Mouse (Mus musculus) heart, embryonic 11.5 days (tissue): Measurements from ENCODE around the gene Kitl. TPM values are rescaled to one million over a fixed set of nuclear protein-coding genes. Genes with fewer than 3 reads are reported as not detected.

Experiments
- ATAC-seq: fragments of 200-750 bp; cut with Nextera tagmentation; replicated peaks from 2 replicates; pipeline ENCODE4 v1.8.0; 2017; ENCODE audit warnings: moderate library complexity; ENCODE audit not compliant: insufficient number of reproducible peaks, low FRiP score, low TSS enrichment
- H3K27ac ChIP-seq: fragments of 300-500 bp; sonication (generic); 2 replicates; pipeline ENCODE4 v1.5.1; 2014; ENCODE audit warnings: mild to moderate bottlenecking, low read depth, low read length
- H3K27me3 ChIP-seq: fragments of 300-500 bp; sonication (generic); 2 replicates; pipeline ENCODE4 v1.6.1; 2014; ENCODE audit warnings: mild to moderate bottlenecking, low read length, mixed read lengths; ENCODE audit not compliant: control insufficient read depth, insufficient read depth
- H3K36me3 ChIP-seq: fragments of 300-500 bp; sonication (generic); 2 replicates; pipeline ENCODE4 v1.6.1; 2014; ENCODE audit warnings: mild to moderate bottlenecking, low read length, moderate library complexity, mixed read lengths; ENCODE audit not compliant: control insufficient read depth, insufficient read depth
- H3K4me1 ChIP-seq: fragments of 300-500 bp; sonication (generic); 2 replicates; pipeline ENCODE4 v1.6.1; 2014; ENCODE audit warnings: low read length; ENCODE audit not compliant: control insufficient read depth, insufficient read depth
- H3K4me2 ChIP-seq: fragments of 300-500 bp; sonication (generic); 2 replicates; pipeline ENCODE4 v1.6.1; 2014; ENCODE audit warnings: mild to moderate bottlenecking, moderate library complexity
- H3K4me3 ChIP-seq: fragments of 300-500 bp; sonication (generic); 2 replicates; pipeline ENCODE4 v1.5.1; 2014; ENCODE audit warnings: low read depth, low read length
- H3K9ac ChIP-seq: fragments of 300-500 bp; sonication (generic); 2 replicates; pipeline ENCODE4 v1.6.1; 2014; ENCODE audit warnings: mild to moderate bottlenecking, low read depth, low read length, moderate library complexity
- H3K9me3 ChIP-seq: fragments of 300-500 bp; sonication (generic); replicated peaks from 2 replicates; pipeline ENCODE4 v1.6.1; 2016; ENCODE audit warnings: low read length; ENCODE audit not compliant: control insufficient read depth
- WGBS: fragments of 180-500 bp; shearing (Covaris S2); extraction: QIAGEN DNeasy Blood & Tissue Kit; methylation state at CpG from one replicate; pipeline ENCODE4 v1.1.7; 2014; ENCODE audit not compliant: insufficient replicate concordance; 5-methylcytosine and 5-hydroxymethylcytosine counted together
- polyA plus RNA-seq: library from polyadenylated mRNA; unstranded; fragments of >200 nt; fragmentation: Nextera tagmentation; extraction: Ambion mirVana; gene quantifications from 2 replicates; pipeline ENCODE4 v1.2.1, GENCODE M21; 2014

Gene Kitl
- polyA plus RNA-seq, 1 experiment from 2014 or later, result 15.2 TPM

- no peaks in the 10 kb centered on the region for H3K27me3 ChIP-seq
- no peaks in the 10 kb centered on the region for H3K36me3 ChIP-seq
- no peak overlapping the region for H3K4me2 ChIP-seq
- no peak overlapping the region for H3K9ac ChIP-seq
- H3K9me3 ChIP-seq, result no peaks in the 10 kb centered on the region
- no peak for ATAC-seq
- WGBS, result 58% methylated on average over 17 of the region's 17 CpGs
- no peak overlapping the region for H3K27ac ChIP-seq
- H3K4me3 ChIP-seq, result no peak overlapping the region
- peaks cover 20% of the 10 kb centered on the region for H3K4me1 ChIP-seq
Observed at GRCm38 (mm10) chr10:100019246-100020195, 4.1 kb downstream of the Kitl start.

GRCm38 (mm10) chr10:100022090-100022834 lies 6.8 kb downstream of the Kitl start:
- no peak for ATAC-seq
- Histone ChIP-seq H3K27ac (no peak overlapping the region), H3K4me2 (peak overlapping the region; percentile 11), H3K27me3 (no peaks in the 10 kb centered on the region), H3K36me3 (no peaks in the 10 kb centered on the region), H3K9me3 (no peaks in the 10 kb centered on the region), H3K4me1 (peaks cover 16% of the 10 kb centered on the region), H3K9ac (no peak overlapping the region), H3K4me3 (no peak overlapping the region)
- WGBS, result 56% methylated on average over 11 of the region's 11 CpGs

- H3K4me3 ChIP-seq, result no peak overlapping the region
- no peak overlapping the region for H3K27ac ChIP-seq
- no peaks in the 10 kb centered on the region for H3K36me3 ChIP-seq
- WGBS, result 75% methylated on average over 1 of the region's 1 CpGs
- peaks cover 16% of the 10 kb centered on the region for H3K4me1 ChIP-seq
- ATAC-seq, result no peak
- H3K4me2 ChIP-seq, result no peak overlapping the region
- H3K9me3 ChIP-seq, result no peaks in the 10 kb centered on the region
- H3K9ac ChIP-seq, result no peak overlapping the region
- H3K27me3 ChIP-seq, result no peaks in the 10 kb centered on the region
Observed at GRCm38 (mm10) chr10:100022835-100023093, 7.3 kb downstream of the Kitl start.

- Histone ChIP-seq H3K27ac (no peak overlapping the region), H3K27me3 (no peaks in the 10 kb centered on the region), H3K4me2 (no peak overlapping the region), H3K36me3 (no peaks in the 10 kb centered on the region), H3K9ac (no peak overlapping the region), H3K9me3 (no peaks in the 10 kb centered on the region), H3K4me3 (no peak overlapping the region), H3K4me1 (peaks cover 7% of the 10 kb centered on the region)
- no peak for ATAC-seq
- 36% methylated on average over 8 of the region's 8 CpGs for WGBS
Observed at GRCm38 (mm10) chr10:100025665-100026064, 10.2 kb downstream of the Kitl start.

GRCm38 (mm10) chr10:100026778-100027177 lies 11.3 kb downstream of the Kitl start:
- Histone ChIP-seq H3K9me3 (no peaks in the 10 kb centered on the region), H3K4me1 (peaks cover 10% of the 10 kb centered on the region), H3K27me3 (no peaks in the 10 kb centered on the region), H3K27ac (no peak overlapping the region), H3K36me3 (no peaks in the 10 kb centered on the region), H3K9ac (no peak overlapping the region), H3K4me3 (no peak overlapping the region), H3K4me2 (no peak overlapping the region)
- WGBS, result 66% methylated on average over 1 of the region's 1 CpGs
- no peak for ATAC-seq

GRCm38 (mm10) chr10:100030385-100030784 lies 15.0 kb downstream of the Kitl start:
- H3K4me3 ChIP-seq, result no peak overlapping the region
- no peak overlapping the region for H3K9ac ChIP-seq
- no peaks in the 10 kb centered on the region for H3K36me3 ChIP-seq
- no peaks in the 10 kb centered on the region for H3K27me3 ChIP-seq
- ATAC-seq, result no peak
- H3K4me2 ChIP-seq, result no peak overlapping the region
- WGBS, result 83% methylated on average over 5 of the region's 5 CpGs
- H3K27ac ChIP-seq, result no peak overlapping the region
- 0 out of 2 replicates have a peak, but pooled peaks cover 4% of the 10 kb centered on the region for H3K4me1 ChIP-seq
- no peaks in the 10 kb centered on the region for H3K9me3 ChIP-seq

GRCm38 (mm10) chr10:100030980-100031516 lies 15.6 kb downstream of the Kitl start:
- Histone ChIP-seq H3K27ac (no peak overlapping the region), H3K4me1 (0 out of 2 replicates have a peak, but pooled peaks cover 4% of the 10 kb centered on the region), H3K9me3 (no peaks in the 10 kb centered on the region), H3K4me3 (no peak overlapping the region), H3K4me2 (peak overlapping the region; percentile 20), H3K36me3 (no peaks in the 10 kb centered on the region), H3K9ac (no peak overlapping the region), H3K27me3 (no peaks in the 10 kb centered on the region)
- 68% methylated on average over 12 of the region's 12 CpGs for WGBS
- no peak for ATAC-seq

- no peak overlapping the region for H3K4me3 ChIP-seq
- H3K4me2 ChIP-seq, result peak overlapping the region; percentile 20
- H3K27ac ChIP-seq, result no peak overlapping the region
Observed at GRCm38 (mm10) chr10:100031631-100032030, 16.2 kb downstream of the Kitl start.

More at GRCm38 (mm10) chr10:100031631-100032030, 16.2 kb downstream of the Kitl start:
- no peak for ATAC-seq
- no peak overlapping the region for H3K9ac ChIP-seq
- 18% methylated on average over 11 of the region's 11 CpGs for WGBS
- 0 out of 2 replicates have a peak, but pooled peaks cover 4% of the 10 kb centered on the region for H3K4me1 ChIP-seq
- H3K36me3 ChIP-seq, result no peaks in the 10 kb centered on the region
- H3K9me3 ChIP-seq, result no peaks in the 10 kb centered on the region
- H3K27me3 ChIP-seq, result no peaks in the 10 kb centered on the region
